Mouse (Mus musculus): ENCODE results near the gene Klf17. TPM values are rescaled to one million over a fixed set of nuclear protein-coding genes. Genes with fewer than 3 reads are reported as not detected.
"Not testable (repeated sequence)": the region's sequence is repeated elsewhere in the genome, so short reads cannot be mapped to it uniquely, and the experiment has no call there.

Gene Klf17
- not detected in 2 replicates for polyA plus RNA-seq (2015; fragmentation: Nextera tagmentation; extraction: Ambion mirVana)

DNA sequence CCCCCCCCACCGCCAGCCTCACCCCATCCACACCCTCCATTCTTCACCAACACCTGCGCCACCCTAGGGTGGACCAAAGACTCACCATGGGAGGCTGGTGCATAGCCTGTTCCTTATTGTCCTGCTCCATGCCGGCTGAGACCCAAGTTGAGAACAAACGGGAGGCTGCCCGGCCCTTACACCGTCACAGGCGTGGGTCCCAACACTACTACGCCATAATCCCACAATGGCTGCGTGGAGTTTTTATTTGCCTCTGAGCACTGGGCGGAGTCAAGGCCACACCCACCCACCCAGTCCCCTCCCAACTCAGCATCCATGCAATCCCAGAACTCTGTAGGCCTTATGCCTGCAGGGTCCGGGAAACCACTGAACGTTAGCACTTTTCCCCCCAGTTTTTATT, at the start of gene Klf17:
Klf17 (minus strand) TSS at position 233 of the 400 bp plus-strand sequence.
- H3K9ac ChIP-seq (replicated peaks) = no peak within 1 kb of the TSS
- 71% methylated on average over 12 of the region's 12 CpGs for WGBS
- H3K27me3 ChIP-seq = no peaks in the 10 kb centered on the region
- 0 out of 2 replicates have a peak, but pooled peaks cover 3% of the 10 kb centered on the region for H3K9me3 ChIP-seq
- no peak for ATAC-seq (replicated peaks)
- H3K4me1 ChIP-seq = no peaks in the 10 kb centered on the region
- H3K4me2 ChIP-seq (replicated peaks) = no peak within 1 kb of the TSS
- no peak within 1 kb of the TSS for H3K27ac ChIP-seq (replicated peaks)
- no peak within 1 kb of the TSS for H3K4me3 ChIP-seq
- H3K36me3 ChIP-seq = no peaks in the 10 kb centered on the region

DNA sequence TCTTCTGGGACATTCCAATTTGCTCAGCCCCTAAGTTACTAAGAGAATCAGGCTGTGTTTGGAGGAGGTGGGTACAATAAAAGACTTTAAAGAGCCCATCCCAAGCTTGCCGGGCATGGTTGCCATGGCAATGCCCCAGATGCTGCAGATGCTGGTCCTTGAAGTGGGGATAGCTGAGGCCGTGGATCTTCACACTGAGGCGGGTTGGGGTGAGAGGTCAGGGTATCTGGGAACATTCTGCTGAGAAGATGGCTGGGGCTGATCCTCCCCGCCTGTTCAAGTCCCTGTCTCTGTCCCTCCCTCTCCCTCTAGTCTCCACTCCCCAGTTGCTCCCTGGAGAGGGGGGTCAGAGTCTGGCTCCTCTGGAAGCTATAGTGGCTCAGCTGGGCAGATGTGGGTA, 48.9 kb upstream of the Klf17 start:
- no peak overlapping the region for H3K9ac ChIP-seq (replicated peaks)
- no peaks in the 10 kb centered on the region for H3K27me3 ChIP-seq
- no peaks in the 10 kb centered on the region for H3K36me3 ChIP-seq
- no peak overlapping the region for H3K27ac ChIP-seq (replicated peaks)
- no peaks in the 10 kb centered on the region for H3K9me3 ChIP-seq
- no peak for ATAC-seq (replicated peaks)
- WGBS = 53% methylated on average over 4 of the region's 4 CpGs
- H3K4me1 ChIP-seq = no peaks in the 10 kb centered on the region
- no peak overlapping the region for H3K4me2 ChIP-seq (replicated peaks)
- no peak overlapping the region for H3K4me3 ChIP-seq

DNA sequence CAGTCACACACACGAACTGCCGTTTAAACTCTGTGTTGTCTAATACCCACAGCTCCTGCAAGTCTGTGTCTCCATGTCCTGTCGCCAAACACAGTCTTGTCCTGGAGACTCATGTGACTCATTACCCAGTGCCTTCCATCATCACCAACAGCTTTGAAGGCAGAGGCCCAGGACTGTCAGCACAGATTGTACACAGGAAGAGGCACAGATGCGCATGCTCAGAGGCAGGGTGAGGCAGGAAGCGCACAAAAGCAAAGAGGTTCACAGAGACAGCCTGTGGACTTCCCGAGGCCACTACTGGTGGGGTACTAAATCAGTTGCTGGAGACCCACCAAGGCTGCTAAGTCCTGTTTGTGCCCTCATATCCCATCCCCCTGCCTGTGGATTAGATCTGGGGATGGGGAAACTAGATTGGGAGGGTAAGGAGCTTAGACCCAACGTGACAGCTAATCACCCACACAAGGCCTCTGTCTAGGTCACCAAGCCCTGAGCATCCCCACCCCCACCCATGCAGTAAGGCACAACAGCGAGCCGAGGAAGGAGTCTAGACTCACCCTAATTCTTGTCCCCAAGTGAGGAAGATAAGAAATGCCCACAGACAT, 48.2 kb upstream of the Klf17 start:
- WGBS = 65% methylated on average over 9 of the region's 9 CpGs
- ATAC-seq (replicated peaks) = no peak
- H3K9me3 ChIP-seq = no peaks in the 10 kb centered on the region

DNA sequence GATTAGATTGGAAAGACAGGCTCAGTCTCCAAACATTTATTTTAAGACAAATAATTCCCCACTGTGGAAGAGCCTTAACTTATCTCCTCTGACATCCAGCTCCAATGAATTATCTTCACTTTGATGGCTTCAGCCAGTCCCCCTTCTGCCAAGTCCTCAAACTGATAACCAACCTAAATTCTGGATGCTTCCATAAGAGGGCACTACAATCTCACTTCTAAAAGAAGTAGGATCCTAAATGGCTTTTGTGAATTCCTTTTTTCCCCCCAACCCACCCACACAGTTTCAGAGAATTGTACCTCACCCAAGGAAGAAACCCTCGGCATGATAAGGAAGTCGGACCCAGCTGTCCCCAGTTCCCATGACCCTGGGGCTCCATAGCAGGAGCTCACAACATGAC, 45.5 kb upstream of the Klf17 start:
- H3K4me3 ChIP-seq = no peak overlapping the region
- H3K36me3 ChIP-seq = no peaks in the 10 kb centered on the region
- H3K9ac ChIP-seq (replicated peaks) = no peak overlapping the region
- H3K4me2 ChIP-seq (replicated peaks) = no peak overlapping the region
- no peak overlapping the region for H3K27ac ChIP-seq (replicated peaks)
- 66% methylated on average over 2 of the region's 2 CpGs for WGBS
- H3K9me3 ChIP-seq = no peaks in the 10 kb centered on the region
- no peaks in the 10 kb centered on the region for H3K4me1 ChIP-seq
- no peak for ATAC-seq (replicated peaks)
- H3K27me3 ChIP-seq = no peaks in the 10 kb centered on the region

More for the DNA sequence above, 48.2 kb upstream of the Klf17 start:
- Histone ChIP-seq H3K4me1 (no peaks in the 10 kb centered on the region), H3K27me3 (no peaks in the 10 kb centered on the region), H3K4me2 (replicated peaks) (no peak overlapping the region), H3K4me3 (no peak overlapping the region), H3K36me3 (no peaks in the 10 kb centered on the region), H3K9ac (replicated peaks) (no peak overlapping the region), H3K27ac (replicated peaks) (no peak overlapping the region)

DNA sequence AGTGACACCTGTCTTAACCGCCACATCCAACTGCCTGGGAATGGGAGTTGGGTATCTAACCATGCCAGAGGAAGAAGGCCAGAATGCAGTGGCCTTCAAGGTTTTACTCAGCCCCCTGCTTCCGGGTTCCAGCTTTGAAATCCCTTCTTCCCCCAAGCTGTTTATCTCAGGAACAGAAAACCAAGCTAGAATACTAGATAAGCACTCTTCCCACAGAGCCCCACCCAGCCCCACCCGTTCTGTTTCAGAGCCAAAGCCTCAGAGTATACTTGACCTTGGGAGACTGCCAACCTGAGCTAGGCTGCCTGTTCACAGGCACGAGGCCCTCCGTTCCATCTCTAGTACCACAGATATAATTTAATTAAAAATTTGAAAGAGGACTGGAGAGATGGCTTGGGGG, 41.5 kb upstream of the Klf17 start:
- no peak overlapping the region for H3K27ac ChIP-seq (replicated peaks)
- no peak for ATAC-seq (replicated peaks)
- H3K4me2 ChIP-seq (replicated peaks) = no peak overlapping the region
- H3K9ac ChIP-seq (replicated peaks) = no peak overlapping the region
- WGBS = 67% methylated on average over 5 of the region's 5 CpGs
- H3K4me1 ChIP-seq = no peaks in the 10 kb centered on the region
- H3K9me3 ChIP-seq = no peaks in the 10 kb centered on the region
- H3K27me3 ChIP-seq = no peaks in the 10 kb centered on the region
- no peaks in the 10 kb centered on the region for H3K36me3 ChIP-seq
- H3K4me3 ChIP-seq = no peak overlapping the region

DNA sequence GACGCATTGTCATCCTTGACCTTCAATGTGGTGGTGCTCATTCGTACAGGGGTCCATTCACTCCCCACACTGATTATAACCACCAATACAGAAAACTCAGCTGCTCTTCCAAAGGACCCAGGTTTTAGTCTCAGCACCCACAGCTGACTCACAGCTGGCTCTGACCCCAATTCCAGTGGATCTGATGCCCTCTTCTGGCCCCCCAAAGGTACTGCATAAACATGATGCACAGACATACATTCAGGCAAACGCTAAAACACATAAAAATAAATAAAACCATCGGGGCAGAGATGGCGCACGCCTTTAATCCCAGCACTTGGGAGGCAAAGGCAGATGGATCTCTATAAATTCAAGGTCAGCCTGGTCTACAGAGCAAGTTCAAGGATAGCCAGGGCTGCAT, 34.5 kb upstream of the Klf17 start:
- Histone ChIP-seq H3K9me3 (no peaks in the 10 kb centered on the region), H3K4me3 (no peak overlapping the region), H3K36me3 (no peaks in the 10 kb centered on the region), H3K4me2 (replicated peaks) (no peak overlapping the region), H3K4me1 (no peaks in the 10 kb centered on the region), H3K27me3 (no peaks in the 10 kb centered on the region), H3K27ac (replicated peaks) (no peak overlapping the region), H3K9ac (replicated peaks) (no peak overlapping the region)
- 84% methylated on average over 6 of the region's 6 CpGs for WGBS
- no peak for ATAC-seq (replicated peaks)

DNA sequence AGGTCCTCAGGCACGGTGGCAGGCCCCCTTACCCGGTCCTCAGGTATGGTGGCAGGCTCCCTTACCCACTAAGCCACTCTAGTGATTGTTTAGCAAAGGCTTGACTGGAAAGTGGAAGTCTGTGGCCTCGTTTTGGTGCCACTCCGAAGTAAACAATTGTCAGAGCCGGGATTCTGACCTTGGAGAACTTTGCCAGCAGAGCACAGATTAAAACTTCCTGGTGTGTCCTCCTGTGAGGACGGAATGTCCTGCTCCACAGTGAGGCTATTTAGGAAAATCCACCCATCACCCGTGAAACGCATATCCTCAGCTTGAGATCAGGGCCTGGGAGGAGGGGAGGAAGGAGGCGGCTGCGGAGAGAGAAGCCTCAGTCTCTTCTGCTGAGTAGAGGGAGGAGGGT, 22.9 kb upstream of the Klf17 start:
- no peak overlapping the region for H3K27ac ChIP-seq (replicated peaks)
- H3K4me2 ChIP-seq (replicated peaks) = no peak overlapping the region
- H3K27me3 ChIP-seq = no peaks in the 10 kb centered on the region
- no peak overlapping the region for H3K4me3 ChIP-seq
- H3K4me1 ChIP-seq = no peaks in the 10 kb centered on the region
- no peaks in the 10 kb centered on the region for H3K36me3 ChIP-seq
- no peaks in the 10 kb centered on the region for H3K9me3 ChIP-seq
- WGBS = 74% methylated on average over 10 of the region's 10 CpGs
- ATAC-seq (replicated peaks) = no peak
- no peak overlapping the region for H3K9ac ChIP-seq (replicated peaks)

DNA sequence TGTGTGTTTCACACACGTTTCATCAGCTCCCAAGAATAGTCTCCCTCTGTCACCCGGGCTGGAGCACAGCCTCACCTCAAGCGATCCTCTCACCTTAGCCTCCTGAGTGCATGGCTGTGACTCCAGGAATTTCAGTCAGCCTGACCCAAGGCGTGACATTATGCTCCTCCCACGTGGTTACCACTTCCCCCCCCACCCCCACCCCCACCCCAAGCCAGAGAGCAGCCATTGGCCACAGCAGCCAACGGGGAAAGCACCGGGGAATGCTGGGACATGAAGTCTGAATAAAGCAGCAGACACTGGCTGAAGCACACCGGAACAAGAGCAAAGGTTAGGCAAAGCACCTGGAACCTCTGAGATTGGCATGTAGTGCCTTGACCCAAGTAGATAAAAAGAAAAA, 21.5 kb upstream of the Klf17 start:
- peak; percentile 48; the same call in 1 of the 2 replicates for ATAC-seq (replicated peaks)
- no peaks in the 10 kb centered on the region for H3K9me3 ChIP-seq
- H3K27ac ChIP-seq (replicated peaks) = no peak overlapping the region
- H3K4me2 ChIP-seq (replicated peaks) = no peak overlapping the region
- H3K4me1 ChIP-seq = no peaks in the 10 kb centered on the region
- WGBS = 45% methylated on average over 8 of the region's 8 CpGs
- no peak overlapping the region for H3K4me3 ChIP-seq
- no peak overlapping the region for H3K9ac ChIP-seq (replicated peaks)
- H3K27me3 ChIP-seq = no peaks in the 10 kb centered on the region
- no peaks in the 10 kb centered on the region for H3K36me3 ChIP-seq

DNA sequence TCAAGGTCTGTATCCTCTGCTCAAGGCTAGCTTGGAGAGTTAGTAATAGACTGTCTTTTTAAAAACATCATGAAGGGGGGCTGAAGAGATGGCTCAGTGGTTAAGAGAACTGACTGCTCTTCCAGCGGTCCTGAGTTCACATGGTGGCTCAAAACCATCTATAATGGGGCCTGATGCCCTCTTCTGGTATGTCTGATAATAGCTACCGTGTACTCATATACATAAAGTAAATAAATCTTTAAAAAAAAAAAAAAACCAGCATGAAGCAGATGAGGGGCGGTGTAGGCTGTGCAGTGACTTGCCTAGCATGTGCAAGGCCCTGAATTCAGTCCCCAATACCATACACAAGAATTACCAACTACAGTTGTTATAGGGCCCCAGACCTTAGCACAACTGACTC, 17.5 kb upstream of the Klf17 start:
- Histone ChIP-seq H3K4me2 (replicated peaks) (no peak overlapping the region), H3K9ac (replicated peaks) (no peak overlapping the region), H3K27me3 (no peaks in the 10 kb centered on the region), H3K27ac (replicated peaks) (no peak overlapping the region), H3K36me3 (no peaks in the 10 kb centered on the region), H3K9me3 (no peaks in the 10 kb centered on the region), H3K4me3 (no peak overlapping the region), H3K4me1 (no peaks in the 10 kb centered on the region)
- WGBS = 77% methylated on average over 3 of the region's 3 CpGs
- ATAC-seq (replicated peaks) = no peak

DNA sequence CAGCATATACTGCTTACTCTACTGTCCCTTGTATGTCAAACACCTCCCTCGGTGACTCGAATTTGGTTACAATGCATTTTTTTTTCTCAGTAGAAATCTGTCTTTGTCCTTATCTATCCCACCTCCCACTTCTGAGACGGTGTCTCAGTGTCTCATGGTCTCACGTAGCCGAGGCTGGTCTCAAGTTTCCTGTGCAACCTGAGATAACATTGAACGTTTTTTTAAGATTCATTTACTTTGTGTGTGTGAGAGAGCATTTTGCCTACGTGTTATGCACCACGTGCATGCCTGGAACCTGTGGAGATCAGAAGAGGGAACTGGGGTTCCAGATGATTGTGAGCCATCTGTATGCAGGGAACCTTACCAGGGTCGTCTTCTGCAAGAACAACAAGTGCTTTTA, 7.5 kb upstream of the Klf17 start:
- no peak overlapping the region for H3K4me2 ChIP-seq (replicated peaks)
- no peak overlapping the region for H3K9ac ChIP-seq (replicated peaks)
- no peak overlapping the region for H3K27ac ChIP-seq (replicated peaks)
- WGBS = 69% methylated on average over 9 of the region's 9 CpGs
- H3K9me3 ChIP-seq = no peaks in the 10 kb centered on the region
- ATAC-seq (replicated peaks) = no peak
- no peaks in the 10 kb centered on the region for H3K4me1 ChIP-seq
- H3K36me3 ChIP-seq = no peaks in the 10 kb centered on the region
- H3K4me3 ChIP-seq = no peak overlapping the region
- no peaks in the 10 kb centered on the region for H3K27me3 ChIP-seq

DNA sequence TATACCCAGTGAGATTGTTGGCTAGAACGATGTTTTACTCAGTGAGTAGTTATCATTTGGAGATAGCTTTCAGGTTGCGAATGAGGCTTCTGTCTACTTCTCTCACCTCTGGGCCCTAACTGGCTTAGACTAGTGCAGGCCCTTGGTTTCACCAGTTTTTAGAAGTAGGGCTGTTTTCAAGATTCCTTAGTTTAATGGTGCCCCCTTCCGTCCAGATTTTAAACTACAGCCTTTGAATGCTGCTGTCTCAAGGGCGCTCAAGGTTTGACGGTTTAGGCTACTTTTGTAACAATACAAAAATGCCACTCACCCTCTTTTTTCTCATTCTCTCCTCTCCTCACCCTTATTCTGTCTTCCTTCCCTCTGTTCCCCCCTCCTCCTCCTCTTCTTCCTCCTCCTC, 5.5 kb upstream of the Klf17 start:
- Histone ChIP-seq H3K27me3 (no peaks in the 10 kb centered on the region), H3K4me3 (no peak overlapping the region), H3K9me3 (no peaks in the 10 kb centered on the region), H3K4me1 (no peaks in the 10 kb centered on the region), H3K27ac (replicated peaks) (no peak overlapping the region), H3K9ac (replicated peaks) (no peak overlapping the region), H3K4me2 (replicated peaks) (no peak overlapping the region), H3K36me3 (no peaks in the 10 kb centered on the region)
- WGBS = 18% methylated on average over 5 of the region's 5 CpGs
- ATAC-seq (replicated peaks) = no peak

DNA sequence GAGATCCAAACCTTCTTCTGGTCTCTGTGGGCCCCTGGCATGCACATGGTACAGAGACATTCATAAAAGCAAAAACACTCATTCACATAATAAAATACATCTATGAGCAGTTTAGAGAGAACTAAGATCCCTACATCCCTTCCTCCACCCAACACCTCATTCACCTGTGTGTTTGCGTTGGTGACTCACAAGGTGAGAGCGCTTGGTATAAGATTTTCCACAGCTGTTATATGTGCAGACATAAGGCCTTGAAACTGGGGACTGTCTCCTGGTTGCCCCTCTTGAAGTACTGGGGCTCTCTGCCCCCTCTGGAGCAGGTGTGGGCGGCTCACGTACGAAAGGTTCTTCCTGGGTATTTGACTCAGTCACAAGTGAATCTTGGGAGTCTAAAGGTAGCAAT, 5.3 kb downstream of the Klf17 start:
- WGBS = 96% methylated on average over 5 of the region's 5 CpGs
- Histone ChIP-seq H3K4me1 (no peaks in the 10 kb centered on the region), H3K36me3 (no peaks in the 10 kb centered on the region), H3K9me3 (0 out of 2 replicates have a peak, but pooled peaks cover 3% of the 10 kb centered on the region), H3K4me3 (no peak overlapping the region), H3K4me2 (replicated peaks) (no peak overlapping the region), H3K27me3 (no peaks in the 10 kb centered on the region), H3K27ac (replicated peaks) (no peak overlapping the region), H3K9ac (replicated peaks) (no peak overlapping the region)
- no peak for ATAC-seq (replicated peaks)

DNA sequence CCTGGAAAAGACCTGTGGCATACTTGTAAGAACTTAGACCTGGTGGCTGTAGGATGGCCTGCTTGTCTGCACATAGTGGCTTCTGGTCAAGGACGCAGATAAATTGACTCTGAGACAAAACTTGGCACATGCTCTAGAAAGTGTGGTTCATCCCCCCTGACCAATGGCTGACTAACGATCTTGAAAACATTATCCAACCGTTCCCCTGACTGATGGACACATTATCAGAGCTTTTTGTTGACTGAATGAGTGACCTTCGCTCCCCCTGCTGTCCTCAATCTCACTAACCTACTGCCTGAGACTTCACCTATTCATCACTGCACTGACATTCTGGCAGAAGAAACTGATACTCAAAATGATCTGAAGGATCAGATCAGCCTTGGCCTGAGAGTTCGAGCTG, 13.0 kb downstream of the Klf17 start:
- H3K36me3 ChIP-seq; H3K27ac ChIP-seq (replicated peaks); H3K4me3 ChIP-seq; H3K4me1 ChIP-seq; H3K4me2 ChIP-seq (replicated peaks); H3K9me3 ChIP-seq; ATAC-seq (replicated peaks); H3K27me3 ChIP-seq; H3K9ac ChIP-seq (replicated peaks): not testable (repeated sequence)
- 74% methylated on average over 5 of the region's 5 CpGs for WGBS
